Mouse (Mus musculus): ENCODE measurements at regions not wholly inside any gene's neighbourhood (a gene's known extent, or its start where the extent isn't known, plus 50 kb on each side); places are given as distances from the start of the nearest gene placed in this dataset.
A peak's percentile ranks its signal among the peaks of the same experiment; 100 is the strongest.

DNA sequence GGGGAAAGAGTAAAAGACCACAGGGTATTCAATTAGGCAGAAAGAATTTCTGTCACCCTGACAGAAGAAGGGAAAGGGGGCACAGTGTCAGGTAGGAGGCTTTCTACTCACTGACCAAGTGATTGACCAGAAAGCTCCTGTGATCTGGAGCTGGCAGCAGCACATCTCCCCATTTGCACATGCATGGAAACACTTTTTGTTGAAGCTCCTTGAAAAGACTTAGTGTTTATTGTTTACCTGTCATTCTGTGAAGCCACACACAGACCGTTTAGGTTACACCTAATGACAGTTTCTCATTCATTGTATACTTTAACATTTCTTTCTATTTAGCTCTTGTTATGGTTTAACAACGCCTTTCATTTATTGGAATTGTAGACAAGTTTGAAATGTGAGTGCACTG, 458.9 kb downstream of the Tmem161b start:
- no peak overlapping the region for H3K4me3 ChIP-seq
- no peaks in the 10 kb centered on the region for H3K27me3 ChIP-seq (ENCODE audit: poor library complexity, severe bottlenecking)
- H3K27ac ChIP-seq = no peak overlapping the region
- H3K9me3 ChIP-seq = no peaks in the 10 kb centered on the region
- 60% methylated on average over 2 of the region's 2 CpGs for WGBS
- peaks cover 9% of the 10 kb centered on the region for H3K4me1 ChIP-seq
- H3K36me3 ChIP-seq (replicated peaks) = no peaks in the 10 kb centered on the region
- no peak for DNase-seq (ENCODE audit: extremely low spot score, low spot score)

DNA sequence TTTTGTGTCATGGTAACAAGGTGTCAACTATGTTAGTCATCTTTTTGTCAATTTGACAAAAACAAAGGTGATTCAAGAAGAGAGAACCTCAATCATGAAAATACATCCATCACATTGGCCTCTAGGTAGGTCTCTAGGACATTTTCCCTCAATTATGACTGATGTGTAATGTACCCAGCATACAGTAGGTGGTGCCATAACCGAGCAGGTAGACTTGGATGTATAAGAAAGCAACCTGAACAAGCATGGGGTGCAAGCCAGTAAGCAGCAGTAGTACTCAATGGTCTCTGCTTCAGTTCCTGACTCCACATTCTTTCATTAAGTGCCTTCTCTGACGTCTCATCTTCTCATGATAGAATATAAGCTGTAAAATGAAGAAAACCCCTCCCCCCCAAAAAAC, 463.8 kb downstream of the Tmem161b start:
- H3K4me3 ChIP-seq = no peak overlapping the region
- no peaks in the 10 kb centered on the region for H3K9me3 ChIP-seq
- no peak for DNase-seq (ENCODE audit: extremely low spot score, low spot score)
- H3K27me3 ChIP-seq (ENCODE audit: poor library complexity, severe bottlenecking) = no peaks in the 10 kb centered on the region
- WGBS = 63% methylated on average over 2 of the region's 2 CpGs
- H3K27ac ChIP-seq = no peak overlapping the region
- H3K4me1 ChIP-seq = peaks cover 5% of the 10 kb centered on the region
- H3K36me3 ChIP-seq (replicated peaks) = no peaks in the 10 kb centered on the region

DNA sequence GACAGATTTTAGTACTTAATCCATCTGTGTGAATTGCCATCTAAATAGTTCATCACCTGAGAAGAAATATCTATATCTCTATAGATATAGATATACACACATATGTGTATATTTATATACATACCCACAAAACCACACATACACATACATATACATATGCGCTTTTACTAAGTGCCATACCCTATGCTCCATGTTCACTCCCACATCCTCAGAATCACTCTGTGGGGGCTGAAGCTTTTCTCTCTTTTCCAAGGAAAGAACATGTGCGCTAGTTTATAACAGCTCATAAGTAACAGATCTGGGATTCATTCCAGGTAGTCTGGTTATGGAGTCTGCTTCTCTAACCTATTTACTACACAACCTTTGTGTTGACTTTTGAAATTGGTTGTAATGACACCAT, 471.4 kb downstream of the Tmem161b start:
- WGBS = 94% methylated on average over 2 of the region's 2 CpGs
- H3K27ac ChIP-seq = no peak overlapping the region
- no peak overlapping the region for H3K4me3 ChIP-seq
- no peaks in the 10 kb centered on the region for H3K9me3 ChIP-seq
- no peaks in the 10 kb centered on the region for H3K4me1 ChIP-seq
- DNase-seq (ENCODE audit: extremely low spot score, low spot score) = no peak
- H3K36me3 ChIP-seq (replicated peaks) = no peaks in the 10 kb centered on the region
- no peaks in the 10 kb centered on the region for H3K27me3 ChIP-seq (ENCODE audit: poor library complexity, severe bottlenecking)

DNA sequence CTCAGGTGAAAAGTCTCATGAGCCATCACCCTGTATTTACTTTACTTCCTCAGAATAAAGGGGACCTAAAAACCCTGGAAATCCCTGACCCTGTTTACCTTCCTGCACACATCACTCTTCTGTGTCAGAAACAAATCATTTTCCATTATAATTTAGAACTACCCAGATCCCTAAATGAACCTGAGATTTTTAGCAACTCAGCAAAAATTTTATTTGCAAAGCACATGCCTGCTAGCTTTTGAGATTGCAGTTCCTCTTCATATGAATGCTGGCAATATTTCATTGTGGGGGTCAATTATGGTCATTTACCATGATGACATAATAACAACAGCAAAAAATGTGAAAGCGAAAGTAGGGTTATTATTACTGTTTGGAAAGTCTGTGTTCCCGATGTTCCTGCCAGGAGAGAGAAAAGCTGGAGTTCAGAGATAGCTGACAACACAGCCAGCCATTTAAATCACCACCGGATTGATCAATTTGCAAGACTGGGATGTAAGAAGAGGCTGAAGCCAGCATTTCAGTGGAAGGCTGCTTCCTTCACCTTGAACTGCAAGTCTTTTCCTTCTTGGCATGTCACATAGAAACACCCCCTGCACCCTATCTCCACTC, 476.5 kb downstream of the Tmem161b start:
- no peak overlapping the region for H3K4me3 ChIP-seq
- peaks cover 6% of the 10 kb centered on the region; the same call in 1 of the 2 replicates for H3K4me1 ChIP-seq
- 72% methylated on average over 3 of the region's 3 CpGs for WGBS
- H3K36me3 ChIP-seq (replicated peaks) = no peaks in the 10 kb centered on the region
- DNase-seq (ENCODE audit: extremely low spot score, low spot score) = no peak
- H3K9me3 ChIP-seq = no peaks in the 10 kb centered on the region
- no peak overlapping the region for H3K27ac ChIP-seq
- no peaks in the 10 kb centered on the region for H3K27me3 ChIP-seq (ENCODE audit: poor library complexity, severe bottlenecking)

DNA sequence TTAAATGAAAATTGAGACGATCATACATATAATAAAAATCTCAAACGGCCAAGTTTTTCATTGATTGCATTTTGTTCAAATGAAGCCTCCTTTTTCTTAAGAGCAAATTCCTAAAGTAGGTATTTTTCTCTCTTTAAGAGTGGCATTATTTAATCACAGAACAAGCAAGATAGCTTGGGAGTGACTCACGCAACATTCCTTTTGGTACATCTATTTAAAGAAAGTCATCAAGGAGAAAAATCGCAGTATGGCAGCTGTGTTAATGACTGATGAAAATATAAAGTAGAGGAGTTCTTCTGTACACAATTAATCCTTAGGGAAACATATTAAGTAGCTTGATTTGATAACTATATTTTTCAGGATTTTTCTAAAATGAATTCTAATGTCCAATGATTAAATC, 448.0 kb upstream of the Ccnh start:
- no peak overlapping the region for H3K4me3 ChIP-seq
- H3K27ac ChIP-seq = no peak overlapping the region
- no peaks in the 10 kb centered on the region for H3K36me3 ChIP-seq (replicated peaks)
- H3K27me3 ChIP-seq (ENCODE audit: poor library complexity, severe bottlenecking) = no peaks in the 10 kb centered on the region
- WGBS = 94% methylated on average over 4 of the region's 4 CpGs
- no peak for DNase-seq (ENCODE audit: extremely low spot score, low spot score)
- no peaks in the 10 kb centered on the region for H3K4me1 ChIP-seq
- no peaks in the 10 kb centered on the region; the same call in 1 of the 2 replicates for H3K9me3 ChIP-seq

DNA sequence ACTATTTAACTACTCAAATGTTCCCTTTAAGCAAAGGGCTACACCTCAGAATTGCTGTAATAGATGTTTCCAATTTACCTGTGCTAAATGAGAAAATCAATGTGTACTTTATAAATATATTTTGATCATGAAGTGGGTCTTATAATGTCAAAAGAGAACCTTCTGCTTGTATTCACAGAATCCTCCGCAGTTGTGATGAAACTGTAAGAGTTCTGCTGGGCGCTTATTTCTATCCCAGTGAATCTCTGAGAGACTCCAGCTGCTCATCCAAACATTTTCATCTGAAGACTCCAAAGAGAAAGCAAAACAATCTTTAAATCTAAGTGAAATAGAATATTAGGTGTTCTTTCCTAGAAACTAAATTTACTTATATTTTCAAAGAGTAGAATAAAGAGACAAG, 440.9 kb upstream of the Ccnh start:
- Histone ChIP-seq H3K36me3 (replicated peaks) (no peaks in the 10 kb centered on the region), H3K27ac (peak overlapping the region; percentile 85; the same call in 1 of the 2 replicates), H3K4me1 (peaks cover 44% of the 10 kb centered on the region), H3K9me3 (no peaks in the 10 kb centered on the region), H3K4me3 (no peak overlapping the region), H3K27me3 (ENCODE audit: poor library complexity, severe bottlenecking) (0 out of 2 replicates have a peak, but pooled peaks cover 2% of the 10 kb centered on the region)
- DNase-seq (ENCODE audit: extremely low spot score, low spot score) = no peak
- 93% methylated on average over 2 of the region's 2 CpGs for WGBS

DNA sequence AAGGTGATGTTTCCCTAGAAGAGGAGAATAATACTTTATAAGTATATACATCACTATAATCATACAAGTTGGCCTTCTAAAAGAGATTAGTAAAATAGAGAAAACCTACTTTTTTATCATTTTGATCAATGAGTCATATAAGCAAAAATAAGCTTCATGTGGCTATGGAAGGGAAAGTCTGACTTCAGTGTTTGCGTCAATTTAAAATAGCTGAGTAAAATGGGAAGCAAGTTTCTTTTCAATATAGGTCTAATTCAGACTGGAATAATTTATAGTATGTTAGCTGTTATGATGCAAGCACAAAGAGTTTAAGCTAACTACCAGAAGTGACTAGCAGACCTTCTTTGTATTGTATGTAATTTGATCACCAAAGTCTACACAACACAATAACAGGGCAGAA, 440.0 kb upstream of the Ccnh start:
- WGBS = 85% methylated on average over 1 of the region's 1 CpGs

DNA sequence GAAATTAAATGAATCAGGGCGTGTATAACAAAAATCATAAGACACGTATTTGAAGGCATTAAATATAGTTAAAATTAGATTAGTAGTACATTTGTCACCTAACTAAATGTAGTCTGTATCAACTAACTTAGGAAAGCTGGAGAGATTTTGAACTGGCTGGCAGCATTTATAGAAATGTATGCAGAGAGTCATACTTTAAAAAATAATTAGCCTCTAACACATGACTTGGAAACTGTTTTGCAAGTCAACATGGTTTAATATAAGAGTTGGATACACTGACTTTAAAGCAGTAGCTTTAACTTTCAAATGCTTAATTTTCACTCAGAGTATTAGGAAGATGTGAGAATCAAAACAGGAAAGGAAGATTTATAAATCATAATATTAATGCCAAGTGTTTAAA, 439.1 kb upstream of the Ccnh start:
- Histone ChIP-seq H3K9me3 (no peaks in the 10 kb centered on the region), H3K27ac (peak overlapping the region; percentile 85), H3K4me1 (peaks cover 62% of the 10 kb centered on the region), H3K36me3 (replicated peaks) (no peaks in the 10 kb centered on the region), H3K4me3 (no peak overlapping the region), H3K27me3 (ENCODE audit: poor library complexity, severe bottlenecking) (peaks cover 17% of the 10 kb centered on the region)
- WGBS = 89% methylated on average over 2 of the region's 2 CpGs
- DNase-seq (ENCODE audit: extremely low spot score, low spot score) = no peak

More for the DNA sequence above, 440.0 kb upstream of the Ccnh start:
- peak overlapping the region; percentile 85 for H3K27ac ChIP-seq
- no peaks in the 10 kb centered on the region for H3K9me3 ChIP-seq
- peaks cover 10% of the 10 kb centered on the region for H3K27me3 ChIP-seq (ENCODE audit: poor library complexity, severe bottlenecking)
- no peak overlapping the region for H3K4me3 ChIP-seq
- H3K4me1 ChIP-seq = peaks cover 53% of the 10 kb centered on the region
- DNase-seq (ENCODE audit: extremely low spot score, low spot score) = no peak
- H3K36me3 ChIP-seq (replicated peaks) = no peaks in the 10 kb centered on the region

DNA sequence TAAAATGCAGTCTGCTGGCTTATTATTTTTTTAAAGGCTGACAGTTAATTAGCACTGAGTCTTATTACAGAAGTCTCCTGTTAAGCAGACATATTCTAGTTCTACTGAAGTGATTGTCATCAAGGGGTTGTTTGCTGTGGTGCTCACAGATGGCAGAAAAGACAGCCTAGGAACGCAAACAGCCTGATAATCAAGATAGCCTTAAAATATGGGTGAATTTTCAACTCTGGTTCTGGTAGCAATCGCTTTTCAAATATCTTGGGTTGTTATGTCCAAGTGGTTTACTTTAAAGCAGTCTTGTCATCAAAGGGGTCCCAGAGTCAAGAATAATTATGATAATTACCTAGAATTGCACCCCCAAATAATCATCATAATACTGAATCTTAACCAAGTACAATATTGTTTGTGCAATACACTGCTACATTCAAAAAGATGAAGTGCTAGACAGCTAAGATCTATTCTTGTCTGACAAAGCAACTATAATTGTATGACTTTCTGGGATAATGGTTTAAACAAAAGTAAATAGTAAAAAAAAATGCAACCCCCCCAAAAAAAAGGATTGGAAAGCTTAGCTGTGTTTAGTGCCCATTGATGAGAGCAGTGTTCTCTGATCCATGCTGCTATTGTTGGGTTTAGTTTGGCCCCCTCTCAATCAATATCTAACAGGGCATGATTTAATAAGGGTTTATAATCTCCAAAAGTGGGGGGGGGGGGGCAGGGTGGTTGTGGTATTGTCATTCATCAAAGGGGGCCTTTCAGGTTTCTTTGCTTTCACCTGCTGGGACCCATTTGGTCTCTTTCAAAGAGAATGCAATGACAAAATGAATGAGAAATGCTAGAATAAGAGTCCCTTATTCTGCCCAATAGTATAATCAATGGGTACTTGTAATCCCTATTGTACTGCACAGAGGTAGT, 437.4 kb upstream of the Ccnh start:
- H3K4me3 ChIP-seq = no peak overlapping the region
- peaks cover 30% of the 10 kb centered on the region for H3K27me3 ChIP-seq (ENCODE audit: poor library complexity, severe bottlenecking)
- 43% methylated on average over 2 of the region's 2 CpGs for WGBS
- peak; percentile 52 for DNase-seq (ENCODE audit: extremely low spot score, low spot score)
- H3K27ac ChIP-seq = peak overlapping the region; percentile 85
- no peaks in the 10 kb centered on the region for H3K9me3 ChIP-seq
- no peaks in the 10 kb centered on the region for H3K36me3 ChIP-seq (replicated peaks)
- peaks cover 79% of the 10 kb centered on the region for H3K4me1 ChIP-seq

DNA sequence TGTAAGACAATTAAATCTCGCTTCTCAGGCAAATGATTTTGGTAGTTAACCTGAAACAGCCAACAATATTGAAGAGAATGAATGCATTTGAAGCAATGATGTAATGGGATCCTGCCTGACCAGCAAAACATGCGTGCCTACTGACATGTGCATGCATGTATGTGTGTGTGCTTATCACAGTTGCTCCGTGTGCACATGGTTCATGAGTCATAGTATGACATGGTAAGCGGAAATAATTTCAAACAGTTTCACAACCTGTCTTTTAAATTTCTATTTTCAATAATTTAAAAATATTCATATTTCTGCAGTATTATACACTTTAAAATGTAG, 436.8 kb upstream of the Ccnh start:
- peaks cover 85% of the 10 kb centered on the region for H3K4me1 ChIP-seq

DNA sequence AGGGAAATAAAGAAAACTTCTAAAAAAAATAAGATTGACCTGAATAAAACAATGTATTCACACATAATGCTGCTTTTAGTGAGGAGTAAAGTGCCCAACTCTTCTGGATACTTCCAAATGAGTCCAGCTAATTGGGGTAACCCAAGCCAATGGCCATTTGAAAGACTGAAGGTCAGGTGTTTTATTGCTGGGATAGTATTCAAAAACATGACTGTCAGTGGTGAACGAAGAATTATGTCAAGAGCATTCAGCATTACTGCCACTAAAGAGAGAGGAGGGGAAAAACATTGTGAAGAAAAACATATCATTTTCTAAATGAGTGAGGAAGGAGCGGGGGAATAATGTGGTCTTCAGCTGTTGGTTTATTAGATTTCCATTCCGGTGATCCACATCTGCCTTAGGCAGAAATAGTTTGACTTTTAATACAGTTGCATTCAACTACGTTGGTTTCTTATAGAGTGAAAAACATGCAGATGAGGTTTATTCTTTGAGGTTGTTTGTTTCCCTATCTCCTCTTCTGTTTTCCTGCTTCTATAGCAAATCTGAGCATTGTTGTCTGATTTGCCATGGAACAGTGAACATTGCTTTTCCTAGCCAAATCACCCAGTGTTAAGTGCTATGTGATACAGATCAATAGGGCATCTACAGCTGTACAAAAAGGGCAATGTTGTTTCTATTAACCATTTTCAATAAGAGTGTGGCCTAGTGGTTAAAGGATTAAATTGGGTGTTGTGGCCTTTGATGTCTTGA, 435.3 kb upstream of the Ccnh start:
- no peak overlapping the region for H3K4me3 ChIP-seq
- no peaks in the 10 kb centered on the region for H3K9me3 ChIP-seq
- WGBS = 48% methylated on average over 4 of the region's 4 CpGs
- H3K27ac ChIP-seq = peak overlapping the region; percentile 85
- H3K27me3 ChIP-seq (ENCODE audit: poor library complexity, severe bottlenecking) = peaks cover 42% of the 10 kb centered on the region
- peaks cover 100% of the 10 kb centered on the region for H3K4me1 ChIP-seq
- no peaks in the 10 kb centered on the region for H3K36me3 ChIP-seq (replicated peaks)
- no peak for DNase-seq (ENCODE audit: extremely low spot score, low spot score)

More for the DNA sequence above, 436.8 kb upstream of the Ccnh start:
- DNase-seq (ENCODE audit: extremely low spot score, low spot score) = no peak
- H3K9me3 ChIP-seq = no peaks in the 10 kb centered on the region
- no peaks in the 10 kb centered on the region for H3K36me3 ChIP-seq (replicated peaks)
- peak overlapping the region; percentile 85 for H3K27ac ChIP-seq
- 42% methylated on average over 4 of the region's 4 CpGs for WGBS
- H3K27me3 ChIP-seq (ENCODE audit: poor library complexity, severe bottlenecking) = peaks cover 36% of the 10 kb centered on the region
- H3K4me3 ChIP-seq = no peak overlapping the region

DNA sequence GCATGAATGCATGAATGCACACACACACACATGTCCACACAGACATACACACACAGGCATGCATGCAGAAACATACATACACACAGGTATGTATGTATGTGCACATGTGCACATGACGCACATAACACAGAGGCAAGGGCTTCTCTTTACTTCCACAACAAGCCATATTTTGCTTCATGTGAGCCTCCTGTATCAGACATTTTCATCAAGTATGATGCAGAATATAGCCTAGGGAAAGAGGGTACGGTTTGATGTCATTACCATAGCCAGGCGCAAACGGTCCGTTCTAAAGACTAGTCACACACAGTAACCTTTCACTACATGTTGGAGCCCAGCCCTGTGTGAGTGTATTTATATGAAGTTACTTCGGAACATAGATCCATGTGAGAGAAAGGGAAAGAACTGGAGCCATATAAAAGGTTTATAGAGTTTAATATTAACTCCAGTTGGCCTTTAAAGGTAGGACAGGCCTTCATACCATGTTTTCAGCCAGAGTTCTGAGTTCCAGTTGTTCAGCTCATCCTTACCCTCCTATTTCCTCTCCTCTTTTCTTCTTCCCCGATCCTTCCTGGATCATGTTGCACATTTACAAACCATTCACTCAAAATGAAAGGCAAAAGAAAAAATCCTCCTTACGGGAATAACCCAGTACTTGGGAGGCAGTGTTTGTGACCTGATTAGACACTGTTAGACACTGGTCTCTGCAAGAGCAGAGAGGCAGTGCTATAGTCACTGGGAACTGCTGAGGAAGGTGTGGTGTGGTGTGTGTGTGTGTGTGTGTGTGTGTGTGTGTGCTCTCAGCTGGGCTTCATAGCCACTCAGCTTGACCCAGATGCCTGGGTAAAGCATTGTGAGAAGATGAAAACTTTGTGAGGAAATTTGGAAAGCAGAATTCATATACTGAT, 434.1 kb upstream of the Ccnh start:
- Histone ChIP-seq H3K4me1 (peaks cover 89% of the 10 kb centered on the region), H3K27ac (peak overlapping the region; percentile 85), H3K4me3 (no peak overlapping the region), H3K9me3 (no peaks in the 10 kb centered on the region), H3K36me3 (replicated peaks) (no peaks in the 10 kb centered on the region), H3K27me3 (ENCODE audit: poor library complexity, severe bottlenecking) (peaks cover 42% of the 10 kb centered on the region)
- DNase-seq (ENCODE audit: extremely low spot score, low spot score) = no peak
- 73% methylated on average over 8 of the region's 8 CpGs for WGBS

Data from forebrain, embryonic 10.5 days (tissue).